Mouse (Mus musculus): Measurements from ENCODE around the gene H2-Q10.
"Not testable (repeated sequence)": the region's sequence is repeated elsewhere in the genome, so short reads cannot be mapped to it uniquely, and the experiment has no call there.

DNA sequence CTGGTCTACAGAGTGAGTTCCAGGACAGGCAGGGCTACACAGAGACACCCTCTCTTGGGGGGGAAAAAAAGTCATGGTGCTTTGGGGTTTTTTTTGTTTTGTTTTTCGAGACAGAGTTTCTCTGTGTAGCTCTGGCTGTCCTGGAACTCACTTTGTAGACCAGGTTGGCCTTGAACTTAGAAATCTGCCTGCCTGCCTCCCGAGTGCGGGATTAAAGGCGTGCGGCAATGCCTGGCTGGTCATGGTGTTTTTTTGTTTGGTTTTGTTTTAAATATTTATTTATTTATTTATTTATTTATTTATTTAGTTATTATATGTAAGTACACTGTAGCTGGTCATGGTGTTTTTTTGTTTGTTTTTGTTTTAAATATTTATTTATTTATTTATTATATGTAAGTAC, 47.5 kb upstream of the H2-Q10 start:
- not testable (repeated sequence) for TF ChIP-seq CTCF (conservative IDR thresholded peaks at IDR 0.05; ENCODE audit: low read length); POU5F1 (IDR thresholded peaks at IDR 0.05; ENCODE audit: borderline replicate concordance, low read length); NANOG (IDR thresholded peaks at IDR 0.05; ENCODE audit: borderline replicate concordance, low read length)
